Mouse (Mus musculus): ENCODE data around the gene 4930558C23Rik. TPM values are rescaled to one million over a fixed set of nuclear protein-coding genes. Genes with fewer than 3 reads are reported as not detected.
"Not testable (repeated sequence)": the region's sequence is repeated elsewhere in the genome, so short reads cannot be mapped to it uniquely, and the experiment has no call there.

The 4930558C23Rik gene
- polyA plus RNA-seq, 1 experiment from 2014 or later, result not detected

GRCm38 (mm10) chr3:95356701-95357449 is 45.8 kb downstream of the 4930558C23Rik start, which contains the start of gene Setdb1:
Setdb1 (minus strand) TSS chr3:95357202.
- DNase-seq (ENCODE audit: low spot score) (peak; percentile 98), ATAC-seq (ENCODE audit: low read depth) (peak; percentile 94)
- WGBS, result under 1% methylated on average over 21 of the region's 57 CpGs
- Histone ChIP-seq H3K9ac (ENCODE audit: low read depth, low read length) (peak within 1 kb of the TSS; percentile 69), H3K4me3 (ENCODE audit: low read depth, low read length) (peak within 1 kb of the TSS; percentile 47), H3K36me3 (ENCODE audit: control insufficient read depth, insufficient read depth, low read length) (peaks cover 20% of the 10 kb centered on the region), H3K4me2 (ENCODE audit: low read depth, low read length) (peak within 1 kb of the TSS; percentile 46), H3K27ac (replicated peaks; ENCODE audit: low read depth, low read length) (peak within 1 kb of the TSS; percentile 34; the same call in 1 of the 2 replicates)
- not testable (repeated sequence) for H3K9me3 ChIP-seq (ENCODE audit: control insufficient read depth, low read length); H3K27me3 ChIP-seq (replicated peaks; ENCODE audit: control insufficient read depth, insufficient read depth, low read length); H3K4me1 ChIP-seq (ENCODE audit: control insufficient read depth, insufficient read depth, low read length)

DNA sequence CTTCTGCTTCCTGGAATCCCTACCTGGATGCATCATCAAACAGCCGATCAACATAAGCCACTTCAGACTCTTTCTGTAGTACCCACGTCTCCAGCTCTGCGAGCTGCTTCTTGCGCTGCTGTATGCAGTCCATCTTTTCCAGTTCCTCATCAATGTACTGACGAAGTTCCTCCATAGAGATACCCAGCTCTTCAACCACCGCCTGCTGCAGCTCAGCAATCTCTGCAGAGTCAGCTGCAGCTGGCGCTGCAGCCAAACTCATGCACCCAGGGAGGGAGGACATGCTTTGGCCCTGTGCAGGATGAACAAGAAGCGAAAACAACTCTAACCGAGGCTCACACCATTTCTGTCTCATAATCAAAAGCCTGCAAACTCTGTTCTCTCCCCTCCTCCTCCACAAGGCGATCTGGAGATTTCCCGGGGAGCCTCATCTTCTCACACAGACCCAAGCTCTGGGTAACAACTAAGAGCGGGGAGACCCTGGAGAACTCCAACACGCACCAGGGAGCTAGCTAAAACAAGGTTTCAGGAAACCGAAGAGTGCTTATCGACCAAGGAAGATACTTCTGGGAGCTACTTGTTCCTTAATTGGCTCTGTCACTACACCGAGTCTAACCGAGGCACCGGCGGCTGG is 46.6 kb downstream of the 4930558C23Rik start:
- Histone ChIP-seq H3K4me2 (ENCODE audit: low read depth, low read length) (peak overlapping the region; percentile 46), H3K9ac (ENCODE audit: low read depth, low read length) (peak overlapping the region; percentile 69; the same call in 1 of the 2 replicates), H3K4me3 (ENCODE audit: low read depth, low read length) (peak overlapping the region; percentile 47), H3K36me3 (ENCODE audit: control insufficient read depth, insufficient read depth, low read length) (peaks cover 28% of the 10 kb centered on the region)
- not testable (repeated sequence) for H3K27ac ChIP-seq (replicated peaks; ENCODE audit: low read depth, low read length); H3K9me3 ChIP-seq (ENCODE audit: control insufficient read depth, low read length); ATAC-seq (ENCODE audit: low read depth); H3K4me1 ChIP-seq (ENCODE audit: control insufficient read depth, insufficient read depth, low read length); H3K27me3 ChIP-seq (replicated peaks; ENCODE audit: control insufficient read depth, insufficient read depth, low read length); DNase-seq (ENCODE audit: low spot score)
- 20% methylated on average over 4 of the region's 19 CpGs for WGBS

GRCm38 (mm10) chr3:95349491-95349890 is 53.1 kb downstream of the 4930558C23Rik start:
- H3K4me2 ChIP-seq (ENCODE audit: low read depth, low read length), result no peak overlapping the region
- H3K27ac ChIP-seq (replicated peaks; ENCODE audit: low read depth, low read length), result no peak overlapping the region
- peaks cover 3% of the 10 kb centered on the region; the same call in 1 of the 2 replicates for H3K9me3 ChIP-seq (ENCODE audit: control insufficient read depth, low read length)
- no peaks in the 10 kb centered on the region for H3K27me3 ChIP-seq (replicated peaks; ENCODE audit: control insufficient read depth, insufficient read depth, low read length)
- peak; percentile 30 for DNase-seq (ENCODE audit: low spot score)
- H3K4me3 ChIP-seq (ENCODE audit: low read depth, low read length), result no peak overlapping the region
- H3K9ac ChIP-seq (ENCODE audit: low read depth, low read length), result no peak overlapping the region
- ATAC-seq (ENCODE audit: low read depth), result 0 out of 2 replicates have a peak, but pooled peaks have one; percentile 15
- H3K4me1 ChIP-seq (ENCODE audit: control insufficient read depth, insufficient read depth, low read length), result no peaks in the 10 kb centered on the region
- peaks cover 85% of the 10 kb centered on the region for H3K36me3 ChIP-seq (ENCODE audit: control insufficient read depth, insufficient read depth, low read length)

GRCm38 (mm10) chr3:95348343-95348742 is 54.3 kb downstream of the 4930558C23Rik start:
- not testable (repeated sequence) for ATAC-seq (ENCODE audit: low read depth); H3K27me3 ChIP-seq (replicated peaks; ENCODE audit: control insufficient read depth, insufficient read depth, low read length); H3K4me1 ChIP-seq (ENCODE audit: control insufficient read depth, insufficient read depth, low read length); H3K9me3 ChIP-seq (ENCODE audit: control insufficient read depth, low read length); H3K4me2 ChIP-seq (ENCODE audit: low read depth, low read length); DNase-seq (ENCODE audit: low spot score); H3K4me3 ChIP-seq (ENCODE audit: low read depth, low read length); H3K27ac ChIP-seq (replicated peaks; ENCODE audit: low read depth, low read length); H3K9ac ChIP-seq (ENCODE audit: low read depth, low read length)
- peaks cover 84% of the 10 kb centered on the region for H3K36me3 ChIP-seq (ENCODE audit: control insufficient read depth, insufficient read depth, low read length)
- 89% methylated on average over 5 of the region's 5 CpGs for WGBS

GRCm38 (mm10) chr3:95346454-95346853 is 56.2 kb downstream of the 4930558C23Rik start:
- Histone ChIP-seq H3K4me2 (ENCODE audit: low read depth, low read length) (no peak overlapping the region), H3K4me3 (ENCODE audit: low read depth, low read length) (no peak overlapping the region), H3K4me1 (ENCODE audit: control insufficient read depth, insufficient read depth, low read length) (no peaks in the 10 kb centered on the region), H3K9me3 (ENCODE audit: control insufficient read depth, low read length) (peaks cover 3% of the 10 kb centered on the region; the same call in 1 of the 2 replicates), H3K36me3 (ENCODE audit: control insufficient read depth, insufficient read depth, low read length) (peaks cover 86% of the 10 kb centered on the region), H3K27me3 (replicated peaks; ENCODE audit: control insufficient read depth, insufficient read depth, low read length) (no peaks in the 10 kb centered on the region), H3K9ac (ENCODE audit: low read depth, low read length) (no peak overlapping the region), H3K27ac (replicated peaks; ENCODE audit: low read depth, low read length) (no peak overlapping the region)
- ATAC-seq (ENCODE audit: low read depth) (no peak), DNase-seq (ENCODE audit: low spot score) (no peak)
- WGBS, result 93% methylated on average over 7 of the region's 7 CpGs

DNA sequence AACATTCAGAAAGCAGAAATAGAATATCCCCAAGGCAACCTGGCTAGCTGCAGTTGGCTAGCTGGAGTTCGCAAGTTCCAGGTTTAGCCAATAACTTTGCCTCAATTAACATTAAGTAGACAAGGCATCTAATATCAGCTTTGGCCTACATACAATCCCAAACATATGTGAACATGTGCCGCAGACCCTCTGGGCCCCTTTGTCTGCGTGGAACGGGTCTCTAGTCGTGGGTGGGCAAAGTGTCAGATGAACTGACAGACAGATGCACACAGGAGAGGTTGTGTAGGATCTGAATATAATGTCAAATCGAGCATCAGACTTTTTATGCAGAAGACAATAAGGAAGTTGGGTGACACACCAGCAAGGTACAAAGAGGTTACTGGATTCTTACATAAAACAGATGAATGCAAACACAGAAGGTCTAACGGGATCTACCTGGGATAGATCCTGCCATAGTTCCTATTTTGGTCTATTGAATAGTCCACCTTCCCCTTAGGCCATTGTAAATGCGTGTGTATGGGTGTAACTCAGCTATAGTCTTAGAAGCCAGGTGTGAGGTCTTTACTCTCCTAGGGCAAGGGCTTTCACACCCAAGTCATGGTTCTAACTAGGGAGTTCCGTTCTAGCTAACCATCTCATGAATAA is 59.2 kb downstream of the 4930558C23Rik start:
- H3K36me3 ChIP-seq (ENCODE audit: control insufficient read depth, insufficient read depth, low read length), result peaks cover 92% of the 10 kb centered on the region
- not testable (repeated sequence) for H3K27ac ChIP-seq (replicated peaks; ENCODE audit: low read depth, low read length); H3K9ac ChIP-seq (ENCODE audit: low read depth, low read length); H3K4me3 ChIP-seq (ENCODE audit: low read depth, low read length); ATAC-seq (ENCODE audit: low read depth); H3K4me1 ChIP-seq (ENCODE audit: control insufficient read depth, insufficient read depth, low read length); H3K27me3 ChIP-seq (replicated peaks; ENCODE audit: control insufficient read depth, insufficient read depth, low read length); DNase-seq (ENCODE audit: low spot score); H3K4me2 ChIP-seq (ENCODE audit: low read depth, low read length); H3K9me3 ChIP-seq (ENCODE audit: control insufficient read depth, low read length)
- WGBS, result 91% methylated on average over 9 of the region's 9 CpGs

- H3K27me3 ChIP-seq (replicated peaks; ENCODE audit: control insufficient read depth, insufficient read depth, low read length), result no peaks in the 10 kb centered on the region
- no peak for DNase-seq (ENCODE audit: low spot score)
- peaks cover 99% of the 10 kb centered on the region for H3K36me3 ChIP-seq (ENCODE audit: control insufficient read depth, insufficient read depth, low read length)
- no peak overlapping the region for H3K27ac ChIP-seq (replicated peaks; ENCODE audit: low read depth, low read length)
- WGBS, result 92% methylated on average over 4 of the region's 4 CpGs
- no peak overlapping the region for H3K4me3 ChIP-seq (ENCODE audit: low read depth, low read length)
- no peaks in the 10 kb centered on the region for H3K9me3 ChIP-seq (ENCODE audit: control insufficient read depth, low read length)
- H3K4me1 ChIP-seq (ENCODE audit: control insufficient read depth, insufficient read depth, low read length), result no peaks in the 10 kb centered on the region
- no peak overlapping the region for H3K4me2 ChIP-seq (ENCODE audit: low read depth, low read length)
- no peak for ATAC-seq (ENCODE audit: low read depth)
- H3K9ac ChIP-seq (ENCODE audit: low read depth, low read length), result no peak overlapping the region
These were observed 64.4 kb downstream of the 4930558C23Rik start for GRCm38 (mm10) chr3:95338251-95338650.

DNA sequence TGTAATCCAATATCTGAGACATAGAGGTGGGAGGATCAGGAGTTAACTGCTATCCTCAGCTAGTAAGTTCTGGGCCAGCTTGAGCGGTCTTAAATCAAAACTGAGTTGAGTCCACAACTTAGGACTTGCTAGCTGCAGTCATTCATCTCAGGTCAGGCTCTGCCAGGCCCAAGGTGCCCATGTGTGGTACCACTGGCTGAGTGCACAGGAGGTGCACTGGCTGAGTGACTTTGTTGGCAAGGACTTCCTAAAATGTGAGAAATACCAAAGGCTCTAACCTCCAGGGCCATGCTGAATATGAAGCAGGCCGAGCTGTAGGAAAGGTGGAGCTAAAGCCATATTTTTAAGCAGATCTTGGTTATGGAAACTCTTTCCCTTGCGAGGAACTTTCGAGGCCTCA is 65.3 kb downstream of the 4930558C23Rik start:
- Histone ChIP-seq H3K4me3 (ENCODE audit: low read depth, low read length) (no peak overlapping the region), H3K27me3 (replicated peaks; ENCODE audit: control insufficient read depth, insufficient read depth, low read length) (no peaks in the 10 kb centered on the region), H3K9ac (ENCODE audit: low read depth, low read length) (no peak overlapping the region), H3K4me2 (ENCODE audit: low read depth, low read length) (no peak overlapping the region), H3K36me3 (ENCODE audit: control insufficient read depth, insufficient read depth, low read length) (peaks cover 99% of the 10 kb centered on the region), H3K4me1 (ENCODE audit: control insufficient read depth, insufficient read depth, low read length) (no peaks in the 10 kb centered on the region), H3K27ac (replicated peaks; ENCODE audit: low read depth, low read length) (no peak overlapping the region), H3K9me3 (ENCODE audit: control insufficient read depth, low read length) (no peaks in the 10 kb centered on the region)
- DNase-seq (ENCODE audit: low spot score), result no peak
- no peak for ATAC-seq (ENCODE audit: low read depth)
- 96% methylated on average over 4 of the region's 4 CpGs for WGBS

Data from embryonic facial prominence, embryonic 14.5 days (tissue).